Mouse (Mus musculus): Measurements from ENCODE around the gene 1700018F24Rik. TPM values are rescaled to one million over a fixed set of nuclear protein-coding genes. Genes with fewer than 3 reads are reported as not detected.
A peak's percentile ranks its signal among the peaks of the same experiment; 100 is the strongest.
"Not testable (repeated sequence)": the region's sequence is repeated elsewhere in the genome, so short reads cannot be mapped to it uniquely, and the experiment has no call there.

1700018F24Rik gene
- total RNA-seq, 2 experiments from 2014 or later = not detected

DNA sequence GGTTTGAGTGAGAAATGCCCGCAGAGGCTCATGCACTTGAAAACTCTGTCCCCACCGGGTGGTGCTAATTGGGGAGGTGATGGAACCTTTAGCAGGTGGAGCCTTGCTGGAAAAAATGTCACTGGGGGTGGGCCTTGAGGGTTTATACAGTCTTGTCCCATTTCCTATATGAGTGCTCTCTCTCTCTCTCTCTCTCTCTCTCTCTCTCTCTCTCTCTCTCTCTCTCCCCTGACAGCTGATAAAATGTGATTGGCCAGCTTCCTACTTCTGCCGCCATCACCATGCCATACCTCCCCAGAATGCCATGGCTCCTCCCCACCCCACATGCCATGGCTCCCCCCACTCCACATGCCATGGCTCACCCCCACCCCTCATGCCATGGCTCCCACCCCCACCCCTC is 32.3 kb downstream of the 1700018F24Rik start:
- ATAC-seq (replicated peaks; ENCODE audit: poor library complexity, severe bottlenecking) = no peak

DNA sequence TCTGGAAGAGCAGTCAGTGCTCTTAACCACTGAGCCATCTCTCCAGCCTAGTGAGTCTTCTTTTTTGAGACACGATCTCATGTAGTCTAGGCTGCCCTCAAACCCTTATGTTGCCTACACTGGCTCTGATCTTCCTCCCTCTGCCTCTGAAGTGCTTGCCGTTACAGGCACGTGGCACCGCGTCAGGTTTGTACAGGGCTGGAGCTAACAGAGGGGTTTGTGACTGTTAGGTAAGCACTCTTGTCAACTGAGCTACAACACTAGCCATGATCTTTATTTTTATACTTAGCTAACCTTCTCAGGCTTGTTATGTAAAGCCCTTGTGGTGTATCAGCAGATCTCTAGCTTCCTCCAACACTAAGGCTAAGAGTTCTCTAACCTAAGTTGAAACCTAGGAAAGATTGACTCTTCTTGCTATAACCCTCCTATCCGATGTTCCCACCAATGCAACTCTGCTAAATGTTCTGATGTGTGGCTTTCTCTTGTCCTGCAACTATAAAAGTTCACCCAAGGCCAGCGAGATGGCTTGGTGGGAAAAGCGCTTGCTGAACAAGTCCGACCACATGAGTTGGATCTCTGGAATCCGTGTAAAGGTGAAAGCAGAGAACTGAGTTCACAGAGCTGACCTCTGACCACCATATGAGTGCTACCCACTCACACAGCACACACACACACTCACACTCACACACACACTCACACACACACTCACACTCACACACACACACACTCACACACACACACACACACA is 39.2 kb downstream of the 1700018F24Rik start:
- no peak for ATAC-seq (replicated peaks; ENCODE audit: poor library complexity, severe bottlenecking)

DNA sequence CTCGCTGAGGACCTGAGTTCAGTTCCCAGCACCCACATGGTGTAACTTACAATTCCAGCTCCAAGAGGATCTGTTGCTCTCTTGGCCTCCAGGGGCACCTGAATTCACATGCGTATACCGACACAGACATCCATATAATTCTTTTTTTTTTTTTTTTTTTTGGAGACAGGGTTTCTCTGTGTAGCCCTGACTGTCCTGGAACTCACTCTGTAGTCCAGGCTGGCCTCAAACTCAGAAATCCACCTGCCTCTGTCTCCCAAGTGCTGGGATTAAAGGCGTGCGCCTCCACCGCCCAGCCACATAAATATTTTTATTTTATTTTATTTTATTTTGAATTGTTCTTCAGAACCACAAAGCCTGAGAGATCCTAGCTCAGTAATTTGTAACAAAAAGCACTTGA is 40.4 kb downstream of the 1700018F24Rik start:
- not testable (repeated sequence) for ATAC-seq (replicated peaks; ENCODE audit: poor library complexity, severe bottlenecking)

DNA sequence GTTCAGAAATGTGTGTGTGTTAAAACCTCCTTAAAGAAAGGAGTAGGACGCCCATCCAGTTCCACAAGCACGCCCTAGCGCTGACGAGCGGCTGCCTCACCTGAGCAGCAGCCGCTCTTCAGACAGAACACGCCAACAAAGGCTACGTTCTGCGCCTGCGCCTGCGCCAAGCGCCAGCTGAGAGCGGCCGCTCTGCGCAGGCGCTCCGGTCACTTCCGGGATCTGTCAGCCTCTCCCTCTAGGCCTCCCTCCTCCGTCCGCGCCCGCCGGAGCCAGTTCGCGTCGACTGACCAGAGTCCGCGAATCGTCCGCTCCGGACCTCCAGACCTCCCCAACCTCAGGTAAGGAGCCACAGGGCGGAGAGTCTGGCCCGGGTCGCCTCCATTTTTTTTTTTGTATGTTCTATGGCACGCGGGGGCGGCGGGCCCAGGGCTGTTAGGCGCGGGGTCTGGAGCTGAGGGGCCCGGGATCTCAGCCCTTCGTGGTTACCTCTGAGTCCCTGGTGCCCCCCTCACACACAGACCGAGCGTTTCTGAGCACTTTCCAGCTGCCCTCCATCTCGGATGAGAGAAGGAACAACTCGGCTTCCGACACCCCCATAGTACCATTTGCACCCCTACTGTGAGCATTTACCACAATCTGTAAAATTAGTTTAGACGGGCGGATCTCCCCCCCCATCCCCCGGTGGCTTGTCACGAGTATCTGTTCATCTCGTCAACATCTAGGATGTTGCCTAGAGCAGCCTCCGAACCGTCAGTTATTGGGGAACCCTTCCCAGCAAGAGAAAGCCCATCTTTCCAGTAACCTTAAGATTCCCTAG is 41.1 kb downstream of the 1700018F24Rik start, which contains the start of the genes Arpc1a and Kpna7:
TSS of gene Arpc1a (plus strand) at position 199 of the 820 bp plus-strand sequence.
TSS of gene Kpna7 (minus strand) at position 399 of the 820 bp plus-strand sequence.
- ATAC-seq (replicated peaks; ENCODE audit: poor library complexity, severe bottlenecking) = peak; percentile 97

DNA sequence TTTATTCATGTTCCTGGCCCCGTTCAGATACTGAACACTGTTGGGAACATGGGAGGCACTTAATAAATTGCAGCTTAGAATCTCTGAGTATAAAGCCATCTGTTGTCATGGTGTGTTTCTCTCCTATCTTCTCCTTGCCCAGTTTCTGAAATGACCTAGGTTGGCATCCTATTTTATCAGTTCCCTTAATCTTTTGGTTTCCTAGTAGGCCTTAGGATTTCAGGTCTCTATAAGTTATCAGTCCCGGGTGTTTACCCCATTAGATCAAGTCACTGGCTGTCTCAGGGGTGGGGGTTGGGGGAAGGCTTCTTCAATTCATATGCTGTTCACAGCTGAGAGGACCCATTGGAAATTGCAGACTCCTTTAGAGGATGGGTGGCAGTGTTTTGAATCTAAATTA is 42.0 kb downstream of the 1700018F24Rik start:
- no peak for ATAC-seq (replicated peaks; ENCODE audit: poor library complexity, severe bottlenecking)

DNA sequence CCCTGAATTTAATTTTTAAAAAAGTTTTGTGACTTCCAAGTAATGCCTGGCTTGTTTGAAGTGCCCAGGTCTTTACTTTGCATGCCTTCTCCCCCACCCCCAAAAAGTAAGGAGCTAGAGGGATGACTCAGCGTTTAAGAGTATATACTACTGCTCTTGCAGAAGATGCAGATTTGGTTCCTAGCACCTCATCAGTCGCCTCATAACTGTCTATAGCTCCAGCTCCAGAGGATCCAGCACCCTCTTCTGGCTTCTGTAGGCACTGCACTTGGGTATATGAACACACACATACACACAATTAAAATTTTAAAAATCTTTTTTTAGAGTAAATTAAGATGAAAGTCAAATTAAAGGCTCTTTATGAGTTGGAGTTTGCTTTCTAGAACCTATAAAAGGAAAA is 45.4 kb downstream of the 1700018F24Rik start:
- ATAC-seq (replicated peaks; ENCODE audit: poor library complexity, severe bottlenecking) = no peak

DNA sequence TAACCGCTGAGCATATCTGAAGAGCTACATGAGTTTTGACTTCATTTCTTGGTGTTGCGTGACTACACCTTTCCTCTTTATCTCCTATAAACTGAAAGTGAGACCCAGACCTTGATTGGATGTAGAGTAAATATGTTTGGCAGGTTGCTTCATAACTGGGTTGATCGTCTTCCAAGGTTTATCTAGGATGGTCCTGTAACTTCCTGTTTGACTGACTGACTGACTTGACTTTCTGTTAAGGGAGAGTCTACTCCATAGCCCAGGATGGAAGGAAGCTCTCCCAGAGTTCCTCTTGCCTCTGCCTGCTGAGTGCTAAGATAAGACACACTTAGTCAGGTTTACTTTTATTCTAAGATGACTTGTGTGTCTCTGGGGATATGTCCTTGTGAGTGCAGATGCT is 47.1 kb downstream of the 1700018F24Rik start:
- ATAC-seq (replicated peaks; ENCODE audit: poor library complexity, severe bottlenecking) = peak; percentile 33

Other genes with a start within 250 kb of the 1700018F24Rik start
- gene Smurf1, start 77.1 kb upstream of the 1700018F24Rik start, total RNA-seq (2014; fragmentation: Nextera tagmentation) = 2.0 and 5.9 TPM in 2 replicates
- 3.4 and 4.6 TPM in 2 replicates for gene Smurf1, start 77.1 kb upstream of the 1700018F24Rik start, total RNA-seq (2017)
- gene Gm4871, start 10.2 kb upstream of the 1700018F24Rik start, total RNA-seq (2014; fragmentation: Nextera tagmentation) = not detected in 2 replicates
- not detected in 2 replicates for gene Gm4871, start 10.2 kb upstream of the 1700018F24Rik start, total RNA-seq (2017)
- gene Arpc1a, start 40.8 kb downstream of the 1700018F24Rik start, total RNA-seq (2014; fragmentation: Nextera tagmentation) = 76.8 and 81.1 TPM in 2 replicates
- 42.0 and 48.1 TPM in 2 replicates for gene Arpc1a, start 40.8 kb downstream of the 1700018F24Rik start, total RNA-seq (2017)
- not detected in 2 replicates for gene Kpna7, start 41.0 kb downstream of the 1700018F24Rik start, total RNA-seq (2014; fragmentation: Nextera tagmentation)
- gene Kpna7, start 41.0 kb downstream of the 1700018F24Rik start, total RNA-seq (2017) = not detected in 2 replicates
- gene Arpc1b, start 71.2 kb downstream of the 1700018F24Rik start, total RNA-seq (2014; fragmentation: Nextera tagmentation) = 404 and 492 TPM in 2 replicates
- gene Arpc1b, start 71.2 kb downstream of the 1700018F24Rik start, total RNA-seq (2017) = 197 and 242 TPM in 2 replicates
- 59.3 and 90.3 TPM in 2 replicates for gene Pdap1, start 97.2 kb downstream of the 1700018F24Rik start, total RNA-seq (2014; fragmentation: Nextera tagmentation)
- gene Pdap1, start 97.2 kb downstream of the 1700018F24Rik start, total RNA-seq (2017) = 92.6 and 159 TPM in 2 replicates
- 108 and 163 TPM in 2 replicates for gene Bud31, start 97.4 kb downstream of the 1700018F24Rik start, total RNA-seq (2014; fragmentation: Nextera tagmentation)
- gene Bud31, start 97.4 kb downstream of the 1700018F24Rik start, total RNA-seq (2017) = 194 and 205 TPM in 2 replicates
- 9.3 and 10.5 TPM in 2 replicates for gene Ptcd1, start 124.1 kb downstream of the 1700018F24Rik start, total RNA-seq (2014; fragmentation: Nextera tagmentation)
- 12.8 and 14.7 TPM in 2 replicates for gene Ptcd1, start 124.1 kb downstream of the 1700018F24Rik start, total RNA-seq (2017)
- 42.2 and 45.3 TPM in 2 replicates for gene Cpsf4, start 124.2 kb downstream of the 1700018F24Rik start, total RNA-seq (2014; fragmentation: Nextera tagmentation)
- 47.9 and 51.3 TPM in 2 replicates for gene Cpsf4, start 124.2 kb downstream of the 1700018F24Rik start, total RNA-seq (2017)
- 372 and 531 TPM in 2 replicates for gene Atp5j2, start 149.1 kb downstream of the 1700018F24Rik start, total RNA-seq (2014; fragmentation: Nextera tagmentation)
- gene Atp5j2, start 149.1 kb downstream of the 1700018F24Rik start, total RNA-seq (2017) = 127 and 170 TPM in 2 replicates
- 1.6 and 6.2 TPM in 2 replicates for gene Zkscan14, start 158.9 kb downstream of the 1700018F24Rik start, total RNA-seq (2014; fragmentation: Nextera tagmentation)
- gene Zkscan14, start 158.9 kb downstream of the 1700018F24Rik start, total RNA-seq (2017) = 20.8 and 21.1 TPM in 2 replicates
- gene Zkscan5, start 161.6 kb downstream of the 1700018F24Rik start, total RNA-seq (2014; fragmentation: Nextera tagmentation) = 6.8 and 8.5 TPM in 2 replicates
- gene Zkscan5, start 161.6 kb downstream of the 1700018F24Rik start, total RNA-seq (2017) = 7.9 and 10.1 TPM in 2 replicates
- gene Zfp655, start 188.7 kb downstream of the 1700018F24Rik start, total RNA-seq (2014; fragmentation: Nextera tagmentation) = 28.2 and 34.0 TPM in 2 replicates
- gene Zfp655, start 188.7 kb downstream of the 1700018F24Rik start, total RNA-seq (2017) = 33.5 and 37.3 TPM in 2 replicates
- gene Zscan25, start 237.5 kb downstream of the 1700018F24Rik start, total RNA-seq (2014; fragmentation: Nextera tagmentation) = 12.1 and 13.2 TPM in 2 replicates
- gene Zscan25, start 237.5 kb downstream of the 1700018F24Rik start, total RNA-seq (2017) = 4.1 and 10.4 TPM in 2 replicates

Measured in granulocyte monocyte progenitor cell, adult 5-6 weeks (primary cell).